Mouse (Mus musculus) left cerebral cortex, adult 2 months (tissue): ENCODE measurements at regions not wholly inside any gene's neighbourhood (a gene's known extent, or its start where the extent isn't known, plus 50 kb on each side); places are given as distances from the start of the nearest gene placed in this dataset.

Source experiments
- DNase-seq, 2 experiments: peaks; one replicate each; pipeline ENCODE4 v3.0.0; 2021 to 2022; ENCODE audit warnings: low spot score in 2 of 2, mixed read lengths in 1 of 2; ENCODE audit errors: extremely low spot score in 1 of 2
- H3K27ac ChIP-seq: fragments of 200-600 bp; 2 replicates; pipeline ENCODE4 v1.8.1; 2022
- H3K4me3 ChIP-seq: fragments of 200-600 bp; 2 replicates; pipeline ENCODE4 v1.8.1; 2022
- CTCF ChIP-seq: fragments of 200-600 bp; IDR thresholded peaks from 2 replicates; pipeline ENCODE4 v1.8.1; 2022; ENCODE audit warnings: antibody characterized with exemption, mild to moderate bottlenecking, moderate library complexity
- intact Hi-C: fragments of 180-260 bp; cut with DNase I; formaldehyde crosslinking; loops from one replicate; pipeline ENCODE4 v1.15.1; 2025

- DNase-seq = no peak
- TF ChIP-seq CTCF = no peak
- Histone ChIP-seq H3K4me3 (no peak overlapping the region), H3K27ac (no peak overlapping the region)
- intact Hi-C loops = no loop called here
These were observed 377.5 kb upstream of the Adgrl2 start for GRCm38 (mm10) chr3:149367888-149368287.

GRCm38 (mm10) chr3:149360164-149360563 is 369.8 kb upstream of the Adgrl2 start:
- intact Hi-C loops = no loop called here
- no peak for DNase-seq
- TF ChIP-seq CTCF = no peak
- Histone ChIP-seq H3K4me3 (no peak overlapping the region), H3K27ac (no peak overlapping the region)

GRCm38 (mm10) chr3:149358570-149359193 is 368.3 kb upstream of the Adgrl2 start:
- peak overlapping the region; percentile 36 for H3K4me3 ChIP-seq
- TF ChIP-seq CTCF = no peak
- intact Hi-C loops = no loop called here
- no peak overlapping the region for H3K27ac ChIP-seq
- no peak for DNase-seq

- peak overlapping the region; percentile 36 for H3K4me3 ChIP-seq
- TF ChIP-seq CTCF = no peak
- DNase-seq = no peak
- intact Hi-C loops = no loop called here
- H3K27ac ChIP-seq = peak overlapping the region; percentile 48; the same call in 1 of the 2 replicates
These were observed 367.7 kb upstream of the Adgrl2 start for GRCm38 (mm10) chr3:149357903-149358569.

- no peak for TF ChIP-seq CTCF
- no peak for DNase-seq
- intact Hi-C loops = no loop called here
- H3K4me3 ChIP-seq = no peak overlapping the region
- H3K27ac ChIP-seq = no peak overlapping the region
These were observed 366.8 kb upstream of the Adgrl2 start for GRCm38 (mm10) chr3:149357121-149357520.

- H3K4me3 ChIP-seq = no peak overlapping the region
- DNase-seq = no peak
- H3K27ac ChIP-seq = no peak overlapping the region
- intact Hi-C loops = no loop called here
- TF ChIP-seq CTCF = no peak
These were observed 365.0 kb upstream of the Adgrl2 start for GRCm38 (mm10) chr3:149355362-149355761.

- intact Hi-C loops = no loop called here
- DNase-seq = no peak
- H3K27ac ChIP-seq = no peak overlapping the region
These were observed 363.6 kb upstream of the Adgrl2 start for GRCm38 (mm10) chr3:149353958-149354357.

GRCm38 (mm10) chr3:149352546-149352945 is 362.2 kb upstream of the Adgrl2 start:
- intact Hi-C loops = no loop called here

More at GRCm38 (mm10) chr3:149353958-149354357, 363.6 kb upstream of the Adgrl2 start:
- no peak for TF ChIP-seq CTCF
- no peak overlapping the region for H3K4me3 ChIP-seq

GRCm38 (mm10) chr3:149349731-149350130 is 359.4 kb upstream of the Adgrl2 start:
- Histone ChIP-seq H3K27ac (no peak overlapping the region), H3K4me3 (no peak overlapping the region)
- no peak for DNase-seq
- TF ChIP-seq CTCF = no peak
- intact Hi-C loops = loop anchor here (5.0 kb wide), 1 partner anchor 357 kb away; the partner anchor contains the start of gene Adgrl2

More at GRCm38 (mm10) chr3:149352546-149352945, 362.2 kb upstream of the Adgrl2 start:
- Histone ChIP-seq H3K27ac (no peak overlapping the region), H3K4me3 (no peak overlapping the region)
- TF ChIP-seq CTCF = no peak
- DNase-seq = no peak

- intact Hi-C loops = loop anchor here (5.0 kb wide), 1 partner anchor 357 kb away; the partner anchor contains the start of gene Adgrl2
- no peak overlapping the region for H3K27ac ChIP-seq
- no peak overlapping the region for H3K4me3 ChIP-seq
- DNase-seq = peak; percentile 43 to 45
- TF ChIP-seq CTCF = peak; percentile 82
These were observed 358.9 kb upstream of the Adgrl2 start for GRCm38 (mm10) chr3:149349211-149349697.

GRCm38 (mm10) chr3:149348459-149348971 is 358.2 kb upstream of the Adgrl2 start:
- intact Hi-C loops = loop anchor here (5.0 kb wide), 1 partner anchor 356 kb away; the partner anchor contains the start of gene Adgrl2

More at GRCm38 (mm10) chr3:149348459-149348971, 358.2 kb upstream of the Adgrl2 start:
- no peak for DNase-seq
- H3K4me3 ChIP-seq = no peak overlapping the region
- H3K27ac ChIP-seq = no peak overlapping the region
- no peak for TF ChIP-seq CTCF
